Mouse (Mus musculus): ENCODE measurements at regions not wholly inside any gene's neighbourhood (a gene's known extent, or its start where the extent isn't known, plus 50 kb on each side); places are given as distances from the start of the nearest gene placed in this dataset.

GRCm38 (mm10) chr9:79111326-79111725 lies 496.0 kb downstream of the Cd109 start:
- DNase-seq (ENCODE audit: low spot score), result no peak

GRCm38 (mm10) chr9:79140970-79141369 lies 525.6 kb downstream of the Cd109 start:
- no peak for DNase-seq (ENCODE audit: low spot score)

- DNase-seq (ENCODE audit: low spot score), result no peak
These were observed 530.7 kb downstream of the Cd109 start for GRCm38 (mm10) chr9:79146004-79146403.

GRCm38 (mm10) chr9:79165596-79165995 lies 550.2 kb downstream of the Cd109 start:
- DNase-seq (ENCODE audit: low spot score), result no peak

GRCm38 (mm10) chr9:79173036-79173435 lies 545.6 kb downstream of the Col12a1 start:
- no peak for DNase-seq (ENCODE audit: low spot score)

- DNase-seq (ENCODE audit: low spot score), result no peak
These were observed 538.7 kb downstream of the Col12a1 start for GRCm38 (mm10) chr9:79179954-79180353.

GRCm38 (mm10) chr9:79195420-79195819 lies 523.2 kb downstream of the Col12a1 start:
- DNase-seq (ENCODE audit: low spot score), result no peak

GRCm38 (mm10) chr9:79201755-79202154 lies 516.9 kb downstream of the Col12a1 start:
- no peak for DNase-seq (ENCODE audit: low spot score)

- DNase-seq (ENCODE audit: low spot score), result no peak
These were observed 505.3 kb downstream of the Col12a1 start for GRCm38 (mm10) chr9:79213364-79213763.

GRCm38 (mm10) chr9:79215986-79216385 lies 502.6 kb downstream of the Col12a1 start:
- DNase-seq (ENCODE audit: low spot score), result no peak

- DNase-seq (ENCODE audit: low spot score), result no peak
These were observed 502.2 kb downstream of the Col12a1 start for GRCm38 (mm10) chr9:79216432-79216831.

- no peak for DNase-seq (ENCODE audit: low spot score)
These were observed 485.6 kb downstream of the Col12a1 start for GRCm38 (mm10) chr9:79233081-79233480.

GRCm38 (mm10) chr9:79233751-79234150 lies 484.9 kb downstream of the Col12a1 start:
- DNase-seq (ENCODE audit: low spot score), result no peak

- no peak for DNase-seq (ENCODE audit: low spot score)
These were observed 448.9 kb downstream of the Col12a1 start for GRCm38 (mm10) chr9:79269646-79270213.

- peak; percentile 5 for DNase-seq (ENCODE audit: low spot score)
These were observed 448.4 kb downstream of the Col12a1 start for GRCm38 (mm10) chr9:79270256-79270655.

GRCm38 (mm10) chr9:79287849-79288248 lies 430.8 kb downstream of the Col12a1 start:
- no peak for DNase-seq (ENCODE audit: low spot score)

GRCm38 (mm10) chr9:79295306-79295705 lies 423.3 kb downstream of the Col12a1 start:
- no peak for DNase-seq (ENCODE audit: low spot score)

GRCm38 (mm10) chr9:79301580-79301979 lies 417.1 kb downstream of the Col12a1 start:
- no peak for DNase-seq (ENCODE audit: low spot score)

GRCm38 (mm10) chr9:79310591-79310990 lies 408.0 kb downstream of the Col12a1 start:
- no peak for DNase-seq (ENCODE audit: low spot score)

GRCm38 (mm10) chr9:79317411-79317810 lies 401.2 kb downstream of the Col12a1 start:
- no peak for DNase-seq (ENCODE audit: low spot score)

GRCm38 (mm10) chr9:79346371-79347096 lies 372.1 kb downstream of the Col12a1 start:
- DNase-seq (ENCODE audit: low spot score), result no peak

GRCm38 (mm10) chr9:79392020-79392419 lies 326.6 kb downstream of the Col12a1 start:
- DNase-seq (ENCODE audit: low spot score), result no peak

GRCm38 (mm10) chr9:79414989-79415388 lies 303.6 kb downstream of the Col12a1 start:
- DNase-seq (ENCODE audit: low spot score), result no peak

Data from gastrocnemius, adult 18-20 months (tissue).